Mouse (Mus musculus): ENCODE data around the gene Ifna6.

GRCm38 (mm10) chr4:88849698-88850097, 22.5 kb downstream of the Ifna6 start, which contains the start of gene Ifna1:
- no peak for TF ChIP-seq CTCF (IDR thresholded peaks at IDR 0.05; ENCODE audit: low read depth)
- TF ChIP-seq EP300 (IDR thresholded peaks at IDR 0.05; ENCODE audit: low read depth) = no peak

All from heart, postnatal 0 days (tissue).